Mouse (Mus musculus) lung, postnatal 14 days (tissue): ENCODE measurements around the gene Exoc6.
"Not testable (repeated sequence)": the region's sequence is repeated elsewhere in the genome, so short reads cannot be mapped to it uniquely, and the experiment has no call there.

Source experiments
- DNase-seq: peaks from one replicate; pipeline ENCODE4 v3.0.0; 2021

The Exoc6 gene

GRCm38 (mm10) chr19:37550101-37551039 is at the start of gene Exoc6:
Gene Exoc6, plus strand, starts transcription at chr19:37550418.
- DNase-seq, result peak; percentile 80

DNA sequence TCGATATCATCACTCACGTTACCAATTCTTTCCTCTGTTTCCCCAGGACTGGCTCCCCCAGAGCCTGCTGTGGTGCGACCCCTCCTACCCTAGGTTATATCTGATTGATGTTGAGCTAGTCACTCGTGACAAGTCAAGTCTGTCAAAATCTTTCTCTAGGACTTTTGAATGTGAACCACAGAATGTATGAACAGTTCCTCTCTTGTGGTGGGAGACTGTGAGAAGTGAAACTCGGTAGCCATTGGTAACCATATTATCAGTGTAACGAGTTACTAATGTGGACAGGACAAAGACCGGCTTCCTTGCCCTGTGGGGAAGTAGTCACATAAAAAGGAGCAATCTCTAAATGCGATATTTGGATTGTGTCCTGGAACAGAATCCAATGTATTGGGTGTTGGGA is 47.2 kb upstream of the Exoc6 start:
- DNase-seq, result no peak

- no peak for DNase-seq
Measured at GRCm38 (mm10) chr19:37506066-37506465, 44.2 kb upstream of the Exoc6 start.

GRCm38 (mm10) chr19:37506614-37507013 is 43.6 kb upstream of the Exoc6 start:
- DNase-seq, result no peak

GRCm38 (mm10) chr19:37509725-37510124 is 40.5 kb upstream of the Exoc6 start:
- DNase-seq, result peak; percentile 93

DNA sequence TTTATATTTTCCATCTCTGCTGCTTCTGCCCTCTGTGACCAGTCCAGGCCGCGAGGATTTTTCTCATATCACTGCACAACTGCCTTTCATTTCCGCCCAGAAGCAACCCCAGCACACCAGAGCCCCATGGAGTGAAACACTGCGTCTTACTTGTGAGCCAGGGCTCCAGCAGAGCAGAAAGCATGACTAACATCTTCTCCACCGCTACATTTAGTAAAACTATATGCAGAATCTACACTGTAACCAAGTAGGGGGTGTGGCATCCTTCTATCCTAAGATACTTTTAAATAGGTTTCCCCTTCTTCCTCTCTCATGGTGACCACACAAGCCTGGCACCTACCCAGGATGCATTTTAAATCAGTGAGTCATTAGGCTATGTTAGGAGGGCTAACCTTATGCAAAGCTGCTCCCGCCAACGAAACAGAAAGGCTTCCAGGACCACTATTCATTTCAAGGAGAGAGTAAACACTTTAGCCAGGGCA is 35.4 kb upstream of the Exoc6 start:
- peak; percentile 32 for DNase-seq

- no peak for DNase-seq
Measured at GRCm38 (mm10) chr19:37517419-37517818, 32.8 kb upstream of the Exoc6 start.

- peak; percentile 23 for DNase-seq
Measured at GRCm38 (mm10) chr19:37520740-37521433, 29.3 kb upstream of the Exoc6 start.

DNA sequence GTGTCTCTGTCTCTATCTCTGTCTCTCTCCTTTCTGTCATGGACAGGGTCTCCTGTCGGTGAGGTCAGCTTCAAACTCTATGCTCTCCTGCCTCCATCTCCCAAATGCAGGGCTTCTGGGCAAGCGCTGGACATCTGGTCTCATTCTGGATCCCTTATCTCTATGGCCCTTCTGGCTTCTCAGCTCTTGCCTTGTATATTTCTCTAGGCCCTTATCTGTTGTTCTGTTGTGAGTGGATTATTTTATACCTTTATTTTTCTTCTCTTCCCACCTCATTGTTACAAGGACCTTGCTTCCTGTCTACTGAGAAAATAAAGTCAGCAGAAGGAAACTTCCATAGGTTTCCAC is 28.8 kb upstream of the Exoc6 start:
- DNase-seq, result no peak

DNA sequence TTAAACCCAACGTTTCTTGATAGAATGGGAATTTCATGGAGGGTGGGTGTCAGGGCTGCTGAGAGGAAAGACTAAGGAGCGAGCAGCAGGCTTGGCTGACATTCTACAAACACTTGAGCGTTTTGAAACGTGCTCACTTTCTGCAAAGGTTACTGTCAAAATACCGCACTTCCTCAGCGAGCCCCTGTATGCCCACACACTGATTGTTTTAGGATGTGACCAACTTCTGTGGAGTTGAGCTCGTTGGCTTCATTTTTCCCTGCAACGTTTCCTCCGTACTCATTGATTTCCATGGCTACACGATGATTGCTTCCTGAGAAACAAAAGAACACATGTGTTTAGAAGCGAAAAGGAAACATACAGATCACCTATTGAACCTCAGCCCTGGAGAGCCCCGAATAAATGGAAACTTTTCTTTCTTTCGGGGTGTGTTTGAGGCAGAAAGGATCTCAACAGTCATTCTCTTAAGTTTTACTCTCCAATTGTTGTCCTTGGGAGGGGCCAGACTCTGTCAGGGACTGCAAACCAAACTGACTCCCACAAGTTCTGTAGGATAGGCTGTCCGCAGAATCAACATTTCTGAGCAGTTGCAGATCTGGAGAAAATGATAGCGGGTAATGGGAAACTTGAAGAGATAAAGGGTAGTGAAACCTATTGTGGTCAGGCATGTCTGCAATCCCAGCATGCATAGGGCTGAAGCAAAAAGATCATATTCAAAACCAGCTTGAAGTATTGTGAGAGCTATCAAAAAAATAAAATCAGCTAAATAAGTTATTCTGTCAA is 26.7 kb upstream of the Exoc6 start:
- DNase-seq, result no peak

DNA sequence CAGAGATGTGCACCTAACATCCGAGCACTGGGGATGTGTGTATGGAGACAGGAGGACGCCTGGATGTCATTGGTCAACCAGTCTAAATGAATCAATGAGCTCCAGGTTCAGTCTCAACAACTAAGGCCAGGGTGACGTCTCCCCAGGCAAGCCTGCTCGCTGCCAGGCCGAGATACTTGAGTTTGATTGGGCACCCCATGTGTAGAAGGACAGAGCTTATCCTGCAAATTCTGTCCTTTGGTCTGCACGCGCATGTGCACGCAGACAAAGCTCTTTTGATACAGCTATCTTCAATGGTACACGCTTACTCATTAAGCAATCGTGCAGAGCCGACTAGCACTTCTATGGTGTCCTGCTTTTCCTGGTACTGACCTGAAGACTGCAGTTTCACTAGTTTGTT is 24.3 kb upstream of the Exoc6 start:
- no peak for DNase-seq

DNA sequence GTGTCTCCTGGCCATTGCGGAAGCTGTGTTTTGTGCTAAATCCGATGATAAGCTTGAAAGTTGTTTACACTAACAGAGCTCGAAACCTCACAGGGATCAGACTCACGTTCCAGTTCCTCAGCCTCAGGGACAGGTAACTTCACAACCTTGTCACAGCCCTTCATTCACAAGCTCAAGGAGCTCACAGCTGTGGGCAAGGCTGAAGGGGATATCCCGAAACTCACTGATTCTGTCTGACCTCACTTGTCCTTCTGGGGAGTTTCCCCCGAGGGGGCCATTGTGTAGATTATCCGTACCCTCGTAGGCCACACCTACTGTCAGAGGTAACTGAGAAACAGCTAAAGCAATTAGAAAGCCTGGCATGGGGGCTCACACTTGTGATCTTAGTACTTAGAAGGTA is 23.4 kb upstream of the Exoc6 start:
- DNase-seq, result no peak

- DNase-seq, result not testable (repeated sequence)
Measured at GRCm38 (mm10) chr19:37527736-37528135, 22.5 kb upstream of the Exoc6 start.

DNA sequence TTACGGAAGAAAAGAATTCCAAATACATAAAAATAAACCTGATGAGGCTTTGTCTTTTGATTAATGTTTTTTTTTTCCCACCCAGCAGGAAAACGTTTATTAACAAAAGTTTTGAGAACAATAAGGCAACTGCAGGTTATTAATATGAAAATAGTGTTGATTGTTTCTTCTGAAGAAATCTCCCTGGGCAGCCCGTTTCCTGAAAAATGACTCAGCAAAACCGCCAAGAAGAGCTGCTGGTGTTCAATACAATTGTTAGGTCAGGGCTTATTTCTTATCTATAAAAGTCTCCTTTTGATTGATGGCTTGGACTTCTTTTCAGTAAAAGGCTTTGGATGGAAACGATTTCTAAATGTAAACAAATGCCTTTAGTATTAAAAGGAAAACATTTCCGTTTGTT is 21.6 kb upstream of the Exoc6 start:
- no peak for DNase-seq

DNA sequence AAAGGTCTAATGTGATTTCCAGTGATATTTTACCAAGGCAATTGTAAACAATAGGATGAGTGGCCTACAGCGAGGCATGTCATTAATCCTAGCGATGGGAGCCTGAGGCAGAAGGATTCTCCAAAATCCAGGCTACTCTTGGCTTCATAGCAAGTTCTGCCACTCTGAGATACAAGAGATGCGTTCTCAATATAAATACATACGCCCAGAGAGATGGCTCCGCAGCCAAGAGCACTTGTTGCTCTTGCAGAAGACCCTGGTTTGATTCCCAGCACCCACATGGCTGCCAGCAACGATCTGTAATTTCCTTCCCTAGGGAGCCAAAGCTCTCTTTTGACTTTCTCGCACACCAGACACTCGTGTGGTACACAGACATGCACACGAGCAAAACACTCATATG is 20.9 kb upstream of the Exoc6 start:
- no peak for DNase-seq

DNA sequence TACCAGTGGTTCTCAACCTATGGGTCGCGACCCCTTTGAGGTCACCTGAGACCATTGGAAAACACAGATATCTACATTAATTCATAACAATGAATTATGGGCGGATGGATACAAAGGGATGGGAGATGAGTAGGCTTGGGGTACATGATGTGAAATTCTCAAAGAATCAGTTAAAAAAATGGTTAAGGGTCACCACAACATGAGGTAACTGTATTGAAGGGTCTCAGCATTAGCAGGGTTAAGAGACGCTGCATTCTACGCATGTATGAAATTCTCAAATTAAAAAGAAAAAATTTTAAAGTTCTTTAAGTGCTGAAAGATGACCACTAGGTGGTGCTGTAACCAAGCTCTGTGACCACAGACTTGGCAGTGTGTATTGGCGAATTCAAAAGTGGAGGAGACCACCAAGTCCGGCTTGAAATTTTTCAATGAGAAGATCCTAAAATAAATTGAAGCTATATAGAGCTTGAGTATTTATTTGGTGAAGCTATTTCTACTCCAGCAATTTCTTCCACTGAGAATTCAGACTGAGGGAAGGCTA is 20.2 kb upstream of the Exoc6 start:
- DNase-seq, result peak; percentile 69

DNA sequence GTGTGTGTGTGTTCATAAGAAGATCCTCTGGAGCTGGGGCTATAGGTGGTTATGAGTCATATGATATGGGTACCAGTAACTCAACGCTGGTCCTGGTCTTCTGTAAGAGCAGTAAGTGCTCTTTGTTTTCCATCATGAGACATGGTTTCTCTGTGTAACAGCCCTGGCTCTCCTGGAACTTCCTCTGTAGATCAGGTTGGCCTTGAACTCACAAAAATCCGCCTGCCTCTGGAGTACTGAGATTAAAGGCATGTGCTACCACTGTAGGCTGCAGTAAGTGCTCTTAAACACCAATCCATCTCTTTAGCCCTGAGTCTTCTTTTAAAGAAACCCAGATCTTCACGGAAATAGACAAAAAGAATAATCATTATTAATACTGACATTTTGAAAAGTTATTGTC is 19.6 kb upstream of the Exoc6 start:
- no peak for DNase-seq

DNA sequence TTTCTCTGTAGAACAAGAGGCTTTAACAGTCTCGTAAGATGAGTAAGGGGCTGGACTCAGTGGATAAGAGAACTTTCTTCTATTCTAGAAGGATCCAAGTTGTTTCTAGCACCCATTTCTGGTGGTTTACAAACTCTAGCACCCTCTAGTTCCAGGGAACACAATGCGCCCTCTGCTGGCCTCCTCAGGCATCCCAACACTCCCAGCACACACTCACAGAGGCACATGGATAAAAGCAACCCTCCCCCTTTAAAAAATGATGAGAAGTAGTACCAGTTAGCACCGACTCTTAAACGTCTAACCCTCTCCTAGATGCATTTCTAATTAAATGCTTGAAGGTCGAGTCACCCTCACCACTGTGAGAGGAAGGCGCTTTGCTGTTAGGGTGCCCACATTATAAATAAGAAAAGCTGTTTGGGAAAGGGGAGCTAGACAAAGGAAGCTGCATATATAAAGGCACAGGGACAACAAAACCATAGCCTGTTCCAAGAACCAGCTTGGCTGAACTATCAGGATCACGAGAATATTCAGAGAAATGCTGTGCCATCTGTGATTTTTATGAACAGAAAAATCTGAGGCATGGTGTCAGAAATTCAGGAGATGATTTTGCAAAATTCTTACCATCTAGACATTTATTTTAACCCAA is 18.9 kb upstream of the Exoc6 start:
- peak; percentile 29 for DNase-seq

DNA sequence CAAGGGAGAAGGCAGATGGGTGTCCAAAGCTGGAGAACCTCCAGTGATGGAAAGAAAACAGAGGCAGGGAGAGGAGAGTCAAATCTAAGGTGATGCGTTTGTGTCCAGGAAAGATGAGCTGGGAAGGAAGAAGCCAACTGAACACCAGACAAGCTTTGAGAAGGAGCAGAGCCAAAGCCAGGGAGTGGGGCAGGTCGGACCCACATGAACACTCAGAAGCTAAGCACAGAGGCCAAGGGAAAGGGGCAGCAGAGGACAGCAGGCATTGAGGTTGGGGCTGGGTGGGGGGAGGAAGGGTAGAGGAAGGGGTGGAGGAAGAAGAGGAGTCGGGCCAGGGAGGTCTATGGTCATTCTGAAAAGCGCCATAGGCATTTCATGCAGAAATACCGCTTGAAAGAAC is 17.0 kb upstream of the Exoc6 start:
- no peak for DNase-seq

- peak; percentile 50 for DNase-seq
Measured at GRCm38 (mm10) chr19:37534737-37535365, 15.4 kb upstream of the Exoc6 start.

DNA sequence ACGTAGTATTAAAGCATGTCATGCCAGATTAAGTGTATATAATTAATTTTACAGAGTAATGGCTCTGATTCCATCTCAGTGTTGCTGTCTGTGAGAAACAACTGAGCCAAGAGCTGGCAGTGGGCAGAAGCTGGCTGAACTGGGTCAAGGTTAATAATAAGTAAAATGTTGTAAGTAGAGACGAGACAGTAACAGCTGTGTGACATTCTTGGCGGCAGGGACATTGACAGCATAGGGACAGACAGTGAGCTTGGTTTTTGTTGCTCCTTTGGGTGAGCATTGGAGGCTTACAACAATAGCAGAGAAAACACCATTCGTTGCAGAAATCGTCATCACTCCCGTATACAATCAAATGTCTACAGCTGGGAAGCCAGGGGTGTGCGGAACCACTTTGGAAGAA is 13.8 kb upstream of the Exoc6 start:
- no peak for DNase-seq

GRCm38 (mm10) chr19:37537717-37538116 is 12.5 kb upstream of the Exoc6 start:
- DNase-seq, result no peak
